Mouse (Mus musculus) lung, postnatal 25 days (tissue): ENCODE data around the gene Trub1.

ENCODE experiments used
- DNase-seq: peaks from one replicate; pipeline ENCODE4 v3.0.0; 2022; ENCODE audit warnings: low spot score

Gene Trub1

DNA sequence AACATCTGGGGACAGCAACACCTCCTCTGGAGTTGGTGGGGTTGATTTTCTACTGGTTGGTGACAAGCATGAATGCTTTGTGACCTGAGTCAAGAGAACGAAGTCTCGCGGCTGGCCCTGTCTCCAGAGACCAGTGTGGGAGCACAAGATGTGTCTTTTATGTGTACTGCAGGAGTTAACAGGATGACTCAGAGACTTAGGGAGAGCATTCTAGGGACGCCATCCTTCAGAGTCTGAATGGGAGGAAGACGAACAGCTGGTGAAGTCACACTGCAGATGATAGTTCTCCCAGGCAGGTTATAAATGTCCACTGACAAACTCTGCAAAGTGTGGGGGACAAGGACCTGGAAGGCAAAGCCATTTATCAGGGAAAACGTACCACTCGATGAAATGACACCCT, 11.2 kb upstream of the Trub1 start:
- DNase-seq: no peak

DNA sequence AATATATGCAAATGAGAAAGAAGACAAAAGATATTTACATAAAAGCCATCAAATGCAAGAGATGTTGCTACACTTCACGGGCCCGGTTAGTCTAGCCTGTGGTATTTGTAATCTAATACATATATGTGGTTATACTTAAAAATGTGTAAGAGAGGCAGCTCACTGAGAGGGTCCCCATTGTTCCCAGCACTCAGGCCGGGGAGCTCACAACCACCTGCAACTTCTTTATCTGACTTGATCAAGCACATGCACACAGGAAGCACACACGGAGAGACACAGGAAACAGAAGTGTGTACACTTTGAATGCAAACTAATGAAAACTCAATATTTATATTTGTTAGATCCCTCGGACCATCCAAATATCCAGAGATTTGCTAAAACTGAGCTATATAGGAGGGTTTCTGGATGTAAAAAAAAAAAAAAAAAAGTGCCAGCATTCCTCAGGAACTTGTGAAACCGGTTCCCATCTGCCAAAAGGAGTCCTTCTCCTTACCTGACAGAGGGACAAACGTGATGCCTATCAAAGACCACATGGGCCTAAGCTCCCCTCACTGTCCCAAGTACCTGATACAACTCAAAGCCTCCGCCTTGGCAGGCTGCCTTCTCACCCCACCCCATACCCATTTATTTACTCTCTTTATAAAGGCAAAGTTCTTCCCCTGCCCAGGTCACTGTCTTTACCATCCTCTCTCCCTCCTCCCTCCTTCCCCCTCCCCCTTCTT, 9.6 kb upstream of the Trub1 start:
- no peak for DNase-seq

DNA sequence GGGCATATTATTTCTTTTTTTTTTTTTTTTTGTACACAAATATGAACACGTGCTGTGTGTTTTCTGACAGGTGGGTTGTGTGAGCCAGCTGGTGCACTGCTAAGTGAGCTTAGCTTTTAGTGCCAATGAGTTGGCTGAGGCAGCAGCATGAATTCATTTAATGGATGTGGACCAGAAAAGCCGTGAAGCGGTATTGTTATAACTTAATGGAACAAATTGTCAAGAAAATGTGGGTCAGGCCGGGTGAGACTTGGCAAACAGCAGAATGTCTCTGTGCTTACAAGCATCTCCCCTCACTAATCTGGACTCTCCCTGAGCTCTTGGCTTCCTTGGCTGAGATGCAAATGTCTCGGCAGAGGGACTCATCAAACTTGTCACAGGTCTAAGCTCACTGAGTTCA, 7.7 kb upstream of the Trub1 start:
- no peak for DNase-seq

DNA sequence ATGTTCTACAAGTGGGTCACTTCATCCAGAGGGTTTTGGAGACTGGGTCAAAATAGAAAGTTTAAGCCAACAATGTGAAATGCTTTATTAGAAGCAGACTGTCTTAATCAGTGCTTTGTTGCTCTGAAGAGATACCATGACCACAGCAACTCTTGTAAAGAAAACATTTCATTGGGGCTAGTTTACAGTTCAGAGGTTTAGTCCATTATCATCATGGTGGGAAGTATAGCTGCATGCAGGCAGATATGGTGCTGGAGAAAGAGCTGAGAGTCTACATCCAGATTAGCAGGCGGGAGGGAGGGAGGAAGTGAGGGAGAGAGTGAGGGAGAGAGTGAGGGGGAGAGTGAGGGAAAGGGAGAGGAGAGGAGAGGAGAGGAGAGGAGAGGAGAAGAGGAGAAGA, 1.9 kb upstream of the Trub1 start:
- no peak for DNase-seq

GRCm38 (mm10) chr19:57451762-57452161, 950 bp upstream of the Trub1 start:
- no peak for DNase-seq

DNA sequence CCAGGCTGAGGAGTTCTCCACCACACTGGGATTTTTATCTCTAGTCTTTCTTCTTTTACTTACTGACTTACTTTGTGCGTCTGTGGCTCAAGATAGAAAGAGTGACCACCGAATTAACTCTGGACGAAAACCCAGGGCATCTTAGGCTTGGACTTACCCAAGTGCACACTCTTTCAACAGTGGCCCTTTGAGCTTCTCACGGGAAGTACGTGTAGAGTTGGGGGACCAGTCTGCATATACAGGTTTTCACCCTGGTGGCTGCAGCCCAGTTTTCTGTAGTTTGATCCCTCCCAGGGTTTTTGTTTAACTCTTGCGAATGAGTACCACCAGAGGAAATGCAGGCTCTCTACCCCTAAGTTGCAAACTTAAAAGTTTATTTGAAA, 497 bp downstream of the Trub1 start:
- DNase-seq: no peak

- no peak for DNase-seq
These were observed 2.7 kb downstream of the Trub1 start for GRCm38 (mm10) chr19:57455286-57455960.

- DNase-seq: peak; percentile 54
These were observed 4.4 kb downstream of the Trub1 start for GRCm38 (mm10) chr19:57457075-57457474.

GRCm38 (mm10) chr19:57463741-57464140, 11.0 kb downstream of the Trub1 start:
- no peak for DNase-seq

DNA sequence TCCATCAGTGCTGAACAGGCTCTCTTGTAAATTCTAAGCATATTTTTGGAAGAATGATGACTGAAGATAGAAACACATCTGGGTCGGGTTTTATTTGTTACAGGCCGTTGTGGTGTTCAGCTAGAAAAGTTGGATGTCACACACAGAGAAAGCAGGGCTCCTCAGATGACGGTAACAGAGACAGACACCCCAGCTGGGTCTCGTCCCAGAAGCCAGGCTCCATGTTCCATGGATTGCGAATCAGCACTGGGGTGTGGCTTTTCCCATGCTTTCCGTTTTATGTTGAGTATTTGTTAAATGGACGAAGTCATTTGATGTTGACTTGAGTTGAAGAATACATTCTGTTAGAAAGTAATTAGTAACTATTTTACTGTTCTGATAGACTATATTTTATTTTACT, 13.0 kb downstream of the Trub1 start:
- DNase-seq: no peak

DNA sequence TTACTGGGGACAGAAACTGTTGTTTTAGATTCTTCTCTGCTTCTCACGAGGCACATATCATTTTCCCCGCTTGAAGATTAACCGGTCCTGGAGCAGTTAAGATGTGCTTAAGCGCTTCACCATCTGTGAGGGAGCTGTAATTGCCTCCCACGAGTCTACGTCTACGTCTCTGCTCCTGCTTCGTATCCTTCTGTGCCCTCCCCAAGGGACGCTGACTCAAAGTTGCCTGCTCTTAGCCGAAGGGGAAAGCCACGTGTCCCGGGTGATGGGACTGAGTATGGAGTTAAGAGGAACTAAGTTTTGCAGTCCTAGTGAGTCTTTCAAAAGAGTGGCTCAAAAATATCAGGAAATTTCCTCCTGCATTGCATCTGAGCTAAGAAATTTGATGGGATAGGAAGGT, 18.3 kb downstream of the Trub1 start:
- no peak for DNase-seq

GRCm38 (mm10) chr19:57472169-57472568, 19.5 kb downstream of the Trub1 start:
- DNase-seq: no peak

DNA sequence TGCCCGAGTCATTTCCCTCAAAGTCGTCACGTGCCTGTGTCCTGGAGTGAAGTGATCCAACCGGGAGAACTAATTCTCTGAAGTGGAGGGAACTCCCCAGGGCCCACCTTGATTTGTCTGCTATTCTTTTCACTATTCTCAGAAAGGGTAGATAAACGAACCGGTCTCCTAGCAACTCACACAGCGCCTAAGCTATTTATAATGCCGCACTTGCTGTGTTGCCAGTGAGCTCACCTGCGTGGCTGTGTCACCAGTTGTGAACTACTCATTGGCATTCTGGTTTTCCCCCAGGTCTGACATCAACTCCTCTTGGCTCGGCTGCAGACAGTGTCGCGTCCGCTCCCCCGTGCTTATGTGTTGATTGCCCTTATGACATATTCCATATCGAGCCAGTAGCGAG, 20.6 kb downstream of the Trub1 start:
- DNase-seq: peak; percentile 29

DNA sequence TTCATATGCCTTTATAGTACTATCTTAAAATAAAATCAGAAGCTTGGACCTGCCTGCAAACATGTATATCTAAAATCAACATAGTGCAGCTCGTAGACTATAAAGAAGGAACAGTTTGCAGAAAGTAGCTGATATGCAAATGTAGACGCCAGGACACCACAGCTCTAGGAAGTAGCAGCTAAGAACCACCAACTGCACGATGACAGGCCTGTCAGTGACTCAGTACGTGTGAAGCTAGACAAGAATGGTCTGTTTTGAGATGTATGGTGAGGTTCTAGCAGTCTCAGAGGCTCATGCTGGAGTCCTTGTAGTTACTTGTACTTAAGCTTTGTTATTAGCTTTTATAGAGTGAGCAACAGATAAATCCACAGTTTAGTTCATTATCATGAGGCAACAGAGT, 22.6 kb downstream of the Trub1 start:
- no peak for DNase-seq

DNA sequence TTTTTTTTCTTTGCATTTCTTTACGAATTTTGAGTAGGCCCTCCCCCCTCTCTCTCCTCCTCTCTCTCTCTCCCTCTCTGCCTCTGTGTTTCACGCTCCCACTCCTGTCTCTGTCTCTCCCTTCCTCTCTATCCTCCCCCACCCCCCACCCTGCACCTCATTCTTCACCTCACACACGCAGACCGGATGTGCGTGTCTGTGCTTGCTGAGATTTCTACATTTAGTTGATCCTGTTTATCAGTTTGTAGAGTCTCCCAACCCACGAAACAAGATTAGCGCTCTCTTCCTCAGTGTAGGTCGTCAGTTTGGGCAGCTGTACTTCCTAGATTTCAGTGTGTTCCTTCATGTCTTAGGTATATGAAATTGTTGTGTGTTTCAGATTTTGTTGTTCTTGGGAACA, 24.6 kb downstream of the Trub1 start:
- DNase-seq: no peak

DNA sequence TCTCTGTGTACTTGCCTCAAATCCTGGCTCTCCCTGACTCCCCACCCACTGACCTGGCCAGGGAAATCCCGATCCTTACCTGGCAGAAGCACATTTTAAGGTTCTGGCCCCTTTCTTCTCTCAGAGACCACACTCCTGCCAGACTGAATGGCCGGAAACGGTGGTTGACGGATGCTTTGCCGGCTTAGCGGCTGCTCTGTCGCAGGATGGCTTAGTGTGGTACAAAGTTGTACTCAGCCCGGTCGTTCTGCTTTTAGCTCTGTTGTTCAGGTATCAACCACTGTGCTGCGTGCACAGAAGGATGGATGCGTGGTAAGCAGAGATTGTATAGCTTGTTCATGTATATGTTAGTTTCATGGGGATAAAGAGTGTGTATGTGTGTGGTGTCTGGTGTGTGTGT, 25.3 kb downstream of the Trub1 start:
- DNase-seq: no peak

DNA sequence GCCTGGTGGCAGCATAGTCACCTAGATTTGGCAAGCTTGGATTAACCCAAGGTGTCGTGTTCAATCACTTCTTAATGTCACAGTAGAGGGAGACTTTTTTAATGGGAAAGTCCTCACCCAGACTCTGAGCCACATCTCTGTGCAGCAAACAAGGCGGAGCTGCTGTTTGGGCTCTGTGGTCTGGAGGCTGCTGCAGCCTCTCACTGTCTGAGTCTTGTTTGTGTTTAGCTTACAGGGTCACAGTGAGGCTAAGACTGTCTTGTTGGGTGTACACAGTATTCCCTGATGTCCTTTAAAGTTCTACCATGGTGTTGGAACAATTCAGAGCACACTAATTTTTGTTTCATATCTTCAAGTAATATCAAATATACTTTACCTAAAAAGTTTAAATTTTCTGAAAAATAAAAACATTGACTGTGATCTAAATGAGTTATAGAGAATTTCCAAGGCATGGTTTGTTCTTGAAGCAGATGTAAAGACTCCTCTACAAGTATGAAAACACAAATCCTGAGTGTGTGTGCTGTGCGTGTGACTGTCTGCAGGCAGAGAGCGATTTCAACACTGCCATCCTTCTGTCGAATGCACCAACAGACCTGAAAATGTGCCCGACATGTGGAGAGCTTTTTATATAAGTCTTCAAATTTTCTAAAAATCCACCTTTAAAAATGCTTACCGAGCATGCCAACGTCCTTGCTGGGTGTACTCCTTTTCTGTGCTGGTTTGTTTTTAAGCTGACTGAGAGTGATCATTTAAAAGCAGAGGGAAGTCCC, 27.4 kb downstream of the Trub1 start:
- DNase-seq: no peak

- DNase-seq: no peak
These were observed 29.1 kb downstream of the Trub1 start for GRCm38 (mm10) chr19:57481743-57482259.

DNA sequence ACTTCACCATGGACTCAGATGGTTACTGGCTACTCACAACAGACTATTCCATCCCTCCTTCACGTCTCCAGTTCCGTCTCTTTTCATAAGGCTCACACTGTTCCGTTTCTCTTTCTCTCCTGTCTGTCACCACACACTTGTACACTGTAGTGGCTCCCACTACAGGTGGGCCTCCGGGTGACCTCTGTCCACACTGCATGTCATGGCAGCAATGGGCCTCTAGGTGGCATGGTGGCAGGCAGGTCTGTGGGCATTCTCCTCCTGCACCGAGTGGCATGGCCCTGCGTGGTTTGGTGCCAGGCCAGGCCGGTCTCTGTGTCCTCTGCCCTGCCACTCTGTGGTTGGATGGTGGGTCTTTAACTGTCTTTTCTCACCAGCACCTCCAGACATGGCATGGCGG, 30.1 kb downstream of the Trub1 start:
- peak; percentile 57 for DNase-seq

GRCm38 (mm10) chr19:57487051-57487658, 34.4 kb downstream of the Trub1 start:
- no peak for DNase-seq

- no peak for DNase-seq
These were observed 36.8 kb downstream of the Trub1 start for GRCm38 (mm10) chr19:57489527-57489926.

- DNase-seq: no peak
These were observed 38.3 kb downstream of the Trub1 start for GRCm38 (mm10) chr19:57491030-57491429.

DNA sequence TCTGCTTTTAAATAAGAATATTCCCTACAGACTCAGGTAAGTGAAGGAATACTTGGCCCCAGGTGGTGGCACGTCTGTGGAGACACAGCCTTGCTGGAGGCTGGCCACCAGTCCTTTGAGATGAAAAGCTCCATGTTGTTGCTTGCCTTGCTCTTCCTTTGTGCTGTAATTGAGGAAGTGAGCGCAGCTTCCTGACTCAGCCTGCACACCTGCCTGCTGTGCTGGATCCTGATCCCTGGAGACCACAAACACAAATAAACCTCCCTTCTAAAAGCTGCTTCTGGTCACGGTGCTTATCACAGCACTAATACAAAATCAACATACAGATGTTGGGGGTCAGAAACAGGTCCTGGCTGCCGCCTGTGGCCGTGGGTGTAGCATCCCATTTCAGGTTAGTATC, 41.3 kb downstream of the Trub1 start:
- no peak for DNase-seq
